Mouse (Mus musculus): ENCODE data around the gene Prpf6.

Gene Prpf6

GRCm38 (mm10) chr2:181592231-181593041 is 768 bp downstream of the Prpf6 start, which contains the start of gene Zfp512b:
Gene Zfp512b, minus strand, starts transcription at chr2:181592803.
- in situ Hi-C loops (cut with MboI; ENCODE audit: unreplicated experiment in 2 of 2), result loop anchor here (5.0 to 25.0 kb wide), 2 partner anchors 200 to 605 kb away; partner anchors contain the start of gene Col20a1 (in 2 of the 2)

GRCm38 (mm10) chr2:181593042-181593421 is 1.4 kb downstream of the Prpf6 start:
- in situ Hi-C loops (cut with MboI; ENCODE audit: unreplicated experiment in 2 of 2), result loop anchor here (5.0 to 25.0 kb wide), 2 partner anchors 201 to 606 kb away; partner anchors contain the start of gene Col20a1 (in 2 of the 2)

DNA sequence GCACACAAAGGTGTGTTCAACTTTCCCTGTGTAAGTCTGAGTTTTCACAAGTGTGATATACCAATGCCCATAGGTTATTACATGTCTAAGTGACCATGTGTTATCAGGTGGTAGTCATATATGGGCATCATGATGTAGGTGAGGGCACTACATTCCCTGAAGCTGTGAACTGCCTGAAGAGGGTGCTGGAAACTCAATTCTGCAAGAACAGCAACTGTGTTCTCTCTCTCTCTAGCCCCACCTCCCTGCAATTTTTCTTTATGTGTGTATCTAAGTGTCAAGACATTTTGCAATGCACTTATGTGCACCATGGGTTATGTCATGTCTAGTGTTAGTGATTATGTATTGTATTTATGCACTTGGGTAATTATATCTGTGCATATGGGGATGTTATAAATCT is 2.3 kb downstream of the Prpf6 start:
- in situ Hi-C loops (cut with MboI; ENCODE audit: unreplicated experiment in 2 of 2), result loop anchor here (5.0 to 25.0 kb wide), 2 partner anchors 202 to 607 kb away; partner anchors contain the start of gene Col20a1 (in 2 of the 2)

DNA sequence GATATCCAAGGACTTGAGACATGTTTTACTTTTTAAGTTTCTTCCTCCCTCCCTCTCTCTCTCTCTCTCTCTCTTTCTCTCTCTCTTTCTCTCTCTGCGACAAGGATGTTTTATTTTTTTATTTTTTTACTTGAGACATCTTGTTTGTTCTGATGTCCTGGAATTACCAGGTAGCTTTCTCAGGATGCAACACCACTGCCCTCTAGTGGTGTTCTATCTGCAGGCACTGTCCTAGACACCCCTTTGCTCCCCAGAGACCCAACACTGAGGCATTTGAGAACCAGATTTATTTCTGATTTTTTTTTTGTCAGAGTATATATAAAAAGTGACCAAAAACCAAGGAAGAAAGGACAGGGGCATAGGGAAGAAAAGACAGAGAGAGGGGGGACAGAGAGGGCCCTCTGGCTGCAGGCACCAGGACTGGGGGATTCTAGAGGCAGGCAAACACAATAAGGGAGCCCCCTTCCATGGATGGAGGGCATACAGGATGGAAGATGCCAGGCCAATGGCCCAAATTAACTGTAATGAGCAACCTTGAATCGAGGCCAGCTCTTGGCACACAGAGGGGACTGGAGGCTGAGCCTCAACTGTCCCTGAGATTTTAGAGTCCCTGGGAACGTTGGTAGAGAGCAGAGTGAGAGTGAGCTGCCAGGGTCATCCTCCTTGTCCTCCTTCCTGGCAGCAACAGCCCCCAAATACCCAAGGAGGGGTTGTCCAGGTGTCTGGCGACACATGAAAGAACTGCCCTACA is 3.5 kb downstream of the Prpf6 start:
- in situ Hi-C loops (cut with MboI; ENCODE audit: unreplicated experiment in 2 of 2), result loop anchor here (5.0 to 25.0 kb wide), 2 partner anchors 203 to 608 kb away; partner anchors contain the start of gene Col20a1 (in 2 of the 2)

DNA sequence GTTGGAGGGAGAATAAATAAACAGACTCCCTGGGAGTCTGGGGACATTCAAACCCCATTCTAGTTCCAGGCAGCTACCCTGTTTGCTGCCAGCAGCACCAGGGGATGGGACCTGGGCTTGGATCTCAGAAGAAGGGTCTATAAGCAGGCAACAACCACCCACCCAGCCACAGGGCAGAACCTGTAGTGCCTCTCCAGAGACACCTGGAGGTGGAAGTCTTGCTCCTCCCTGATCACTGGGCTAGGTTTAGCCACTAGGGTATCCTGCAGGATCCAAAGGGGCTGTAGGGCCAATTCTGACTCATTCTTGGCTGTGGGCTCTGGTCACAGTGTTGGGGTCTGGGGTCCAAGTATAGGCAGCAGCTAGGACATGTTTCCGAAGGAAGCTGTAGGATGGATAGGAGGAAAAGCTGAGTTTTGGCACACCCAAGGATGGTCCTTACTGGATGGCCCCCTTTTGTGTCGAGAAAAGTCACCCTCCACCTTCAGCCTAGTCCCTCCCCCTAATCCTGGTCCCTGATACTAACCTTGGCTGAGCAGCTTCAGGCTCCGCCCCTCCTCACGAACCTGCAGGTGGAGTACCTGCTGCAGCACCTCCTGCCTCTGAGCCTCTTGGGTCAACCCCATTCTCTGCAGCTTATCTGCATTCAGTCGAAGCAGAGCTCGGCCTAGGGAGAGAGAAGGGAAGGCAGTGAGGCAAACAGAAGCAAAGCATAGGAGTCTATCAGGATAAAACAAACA is 4.7 kb downstream of the Prpf6 start:
- in situ Hi-C loops (cut with MboI; ENCODE audit: unreplicated experiment in 2 of 2), result loop anchor here (25.0 kb wide), 1 partner anchor 609 kb away; the partner anchor contains the start of gene Col20a1 (in 2 of the 2)

- in situ Hi-C loops (cut with MboI; ENCODE audit: unreplicated experiment in 2 of 2), result loop anchor here (25.0 kb wide), 1 partner anchor 610 kb away; the partner anchor contains the start of gene Col20a1 (in 2 of the 2)
Measured at GRCm38 (mm10) chr2:181597378-181598061, 5.9 kb downstream of the Prpf6 start.

DNA sequence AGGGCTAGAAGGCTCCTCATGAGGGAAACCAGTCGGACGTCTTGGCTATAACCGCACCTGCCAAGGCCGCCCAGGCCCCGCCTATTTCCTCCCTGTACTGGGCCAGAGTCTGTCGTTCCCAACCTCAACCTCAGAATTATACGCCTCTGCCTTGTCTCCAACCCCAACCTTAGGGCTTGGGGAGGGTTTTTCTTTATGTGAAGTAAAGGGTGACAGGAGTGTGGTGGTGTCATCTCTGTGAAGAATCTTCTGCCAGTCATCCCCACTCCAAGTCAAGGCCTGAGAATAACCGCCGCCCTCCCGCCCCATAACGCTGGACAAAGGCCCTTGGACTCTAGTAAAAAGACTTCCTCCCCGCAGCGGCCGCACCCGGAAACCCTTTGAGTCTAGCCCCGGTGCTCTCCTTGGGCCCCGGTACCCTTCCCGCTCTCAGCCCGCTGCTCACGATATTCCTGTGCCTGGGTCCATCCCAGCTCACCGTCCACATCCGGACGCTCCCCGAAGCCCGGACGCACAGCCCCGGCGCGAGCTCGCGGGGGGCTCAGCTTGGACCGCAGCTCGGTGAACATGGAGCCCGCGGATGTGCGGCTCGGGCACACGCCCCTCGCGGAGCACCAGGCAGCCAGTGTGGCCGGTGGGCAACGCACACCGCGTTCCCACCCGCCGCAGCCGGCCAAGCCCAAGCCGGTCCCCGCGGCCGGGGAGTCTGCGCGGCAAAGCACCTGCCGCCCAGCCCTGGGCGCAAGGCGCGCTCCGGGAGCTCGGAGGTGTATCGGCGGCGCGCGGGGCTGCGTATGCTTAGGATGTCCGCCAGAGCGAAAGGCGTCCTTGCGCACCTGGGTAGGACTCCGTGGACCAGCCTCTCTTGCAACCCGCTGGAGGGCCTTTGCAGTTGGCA is 7.0 kb downstream of the Prpf6 start, which contains the start of gene Samd10:
Gene Samd10, minus strand, starts transcription at position 759 of the 898 bp plus-strand sequence.
- in situ Hi-C loops (cut with MboI; ENCODE audit: unreplicated experiment in 2 of 2), result loop anchor here (25.0 kb wide), 1 partner anchor 611 kb away; the partner anchor contains the start of gene Col20a1 (in 2 of the 2)

DNA sequence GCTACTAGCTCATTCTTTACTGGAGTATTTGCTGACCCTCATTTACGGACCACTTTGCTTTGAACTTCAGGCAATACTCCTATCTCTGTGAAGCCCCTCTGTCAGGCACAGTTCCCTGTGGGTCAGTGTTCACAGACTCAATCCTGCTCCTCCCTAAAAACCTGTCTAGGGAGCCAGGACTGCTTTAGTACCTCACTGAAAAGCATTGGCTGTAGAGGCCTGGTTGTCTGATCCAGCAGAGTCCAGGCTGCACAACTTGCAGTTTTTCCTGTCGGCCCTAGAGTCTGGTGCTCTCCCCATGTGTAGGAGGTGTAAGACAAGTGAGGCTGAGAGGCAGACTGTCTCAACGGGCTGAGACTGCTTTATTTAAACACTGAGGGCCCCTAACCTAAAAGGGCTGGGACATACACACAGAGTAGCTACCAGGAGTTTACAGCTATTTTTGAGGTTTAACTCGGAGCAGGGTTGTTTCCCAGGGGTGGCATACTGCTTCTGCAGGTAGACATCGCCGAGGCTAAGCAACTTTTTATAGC is 8.6 kb downstream of the Prpf6 start:
- in situ Hi-C loops (cut with MboI; ENCODE audit: unreplicated experiment in 2 of 2), result no loop called here

GRCm38 (mm10) chr2:181600828-181601750 is 9.4 kb downstream of the Prpf6 start:
- in situ Hi-C loops (cut with MboI; ENCODE audit: unreplicated experiment in 2 of 2), result no loop called here

DNA sequence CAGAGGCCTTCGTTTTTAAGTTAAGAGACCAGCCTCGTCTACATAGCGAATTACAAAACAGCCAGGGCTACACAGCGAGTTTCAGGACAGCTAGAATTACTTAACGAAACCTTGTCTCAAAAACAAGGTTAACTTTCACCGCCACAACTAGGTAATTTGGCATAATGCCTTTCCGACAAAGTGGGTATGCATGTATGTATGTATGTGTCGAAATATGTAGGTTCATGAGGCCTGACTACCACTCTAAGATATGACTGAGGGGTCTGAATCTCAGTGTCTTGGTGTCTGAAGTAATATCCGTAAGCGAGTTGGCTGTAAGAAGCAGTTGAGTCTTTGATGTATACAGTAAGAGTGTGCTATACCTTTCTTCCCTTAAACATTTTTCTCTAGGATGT is 10.1 kb downstream of the Prpf6 start:
- in situ Hi-C loops (cut with MboI; ENCODE audit: unreplicated experiment in 2 of 2), result no loop called here

DNA sequence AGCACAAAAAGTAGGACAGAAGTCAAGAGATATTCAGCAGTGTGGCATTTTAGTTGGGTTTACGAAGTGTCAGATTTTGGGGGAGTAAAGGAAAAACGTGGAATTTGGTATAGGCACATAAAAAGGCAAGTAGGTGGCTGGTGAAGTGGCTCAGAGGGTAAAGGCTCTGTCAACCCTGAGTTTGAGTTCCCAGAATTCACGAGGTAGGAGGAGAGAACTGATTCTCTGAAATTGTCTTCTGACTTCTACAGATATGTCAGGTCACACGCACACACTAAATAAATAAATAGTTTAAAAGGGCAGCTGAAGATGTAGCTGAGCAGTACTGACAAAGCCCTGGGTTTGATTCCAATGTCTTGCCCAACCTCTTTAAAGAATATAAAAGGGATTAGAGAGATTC is 10.7 kb downstream of the Prpf6 start:
- in situ Hi-C loops (cut with MboI; ENCODE audit: unreplicated experiment in 2 of 2), result no loop called here

DNA sequence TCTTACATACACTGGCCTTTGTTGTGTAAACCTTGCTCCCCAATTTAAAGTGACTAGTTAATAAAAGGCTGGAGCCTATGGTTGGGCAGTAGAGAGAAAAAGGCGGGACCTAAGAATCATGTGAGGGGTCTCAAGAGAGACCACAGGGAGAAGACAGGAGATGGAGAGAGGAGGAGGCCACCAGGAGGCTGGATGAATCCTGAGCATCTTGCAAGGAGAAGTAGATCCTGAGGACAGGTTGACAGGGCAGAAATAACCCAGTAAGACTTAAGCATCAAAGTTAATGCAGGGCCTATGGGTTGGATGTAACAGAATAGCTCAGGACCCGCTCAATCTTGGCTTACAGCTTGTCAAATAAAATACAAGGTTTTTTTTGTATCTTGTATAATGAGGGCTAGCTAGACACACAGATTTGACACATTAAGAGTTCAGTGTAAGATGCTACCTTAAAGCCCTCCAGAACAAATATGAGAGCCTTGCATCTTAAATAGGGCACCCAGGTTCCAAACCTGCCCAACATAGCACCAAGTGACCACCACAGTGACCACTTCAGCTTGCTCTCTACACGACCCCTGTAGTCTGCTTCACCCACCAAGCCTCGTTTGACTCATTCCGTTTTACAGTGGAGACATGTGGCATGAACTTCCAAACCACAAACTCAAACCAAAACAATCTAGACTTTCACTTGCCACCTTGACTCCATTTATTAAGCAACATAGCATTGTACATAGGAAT is 27.3 kb downstream of the Prpf6 start:
- in situ Hi-C loops (cut with MboI; ENCODE audit: unreplicated experiment in 2 of 2), result no loop called here

- in situ Hi-C loops (cut with MboI; ENCODE audit: unreplicated experiment in 2 of 2), result no loop called here
Measured at GRCm38 (mm10) chr2:181623401-181623800, 31.7 kb downstream of the Prpf6 start.

- in situ Hi-C loops (cut with MboI; ENCODE audit: unreplicated experiment in 2 of 2), result no loop called here
Measured at GRCm38 (mm10) chr2:181628471-181628870, 36.8 kb downstream of the Prpf6 start.

DNA sequence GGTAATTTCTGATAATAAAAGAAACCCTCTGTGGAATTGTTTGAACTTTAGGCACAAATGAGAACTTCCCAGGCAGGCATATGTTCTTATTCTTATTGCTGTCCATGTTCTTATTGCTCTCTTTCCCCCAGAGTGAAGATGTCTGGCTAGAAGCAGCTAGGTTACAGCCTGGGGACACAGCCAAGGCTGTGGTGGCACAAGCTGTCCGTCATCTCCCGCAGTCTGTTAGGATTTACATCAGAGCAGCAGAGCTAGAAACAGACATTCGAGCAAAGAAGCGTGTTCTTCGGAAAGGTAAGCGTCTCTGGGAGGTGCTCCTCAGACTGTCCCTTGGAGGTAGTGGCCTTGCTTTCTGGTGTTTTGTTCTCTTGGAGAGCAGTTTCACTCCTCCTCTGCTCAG is 41.0 kb downstream of the Prpf6 start:
- in situ Hi-C loops (cut with MboI; ENCODE audit: unreplicated experiment in 2 of 2), result no loop called here

GRCm38 (mm10) chr2:181635865-181636264 is 44.2 kb downstream of the Prpf6 start:
- in situ Hi-C loops (cut with MboI; ENCODE audit: unreplicated experiment in 2 of 2), result no loop called here

DNA sequence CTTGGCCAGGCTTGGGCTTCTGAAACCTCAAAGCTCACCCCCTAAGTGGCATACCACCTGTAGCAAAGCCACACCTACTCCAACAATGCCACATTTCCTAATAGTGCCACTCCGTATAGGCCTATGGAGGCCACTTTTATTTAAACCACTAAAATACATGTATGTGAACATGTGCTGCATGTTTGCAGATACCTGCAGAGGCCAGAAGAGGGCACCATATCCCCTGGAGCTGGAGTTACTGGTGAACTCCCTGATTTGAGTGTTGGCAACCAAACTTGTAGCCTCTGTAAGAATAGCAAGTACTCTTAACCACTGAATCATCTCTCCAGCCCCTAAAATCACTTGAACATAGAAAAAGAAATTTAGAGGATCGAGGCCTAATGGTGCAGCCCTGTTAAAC is 52.7 kb downstream of the Prpf6 start:
- in situ Hi-C loops (cut with MboI; ENCODE audit: unreplicated experiment in 2 of 2), result loop anchor here (5.0 kb wide), 2 partner anchors 33 to 63 kb away; no protein-coding TSS in a partner anchor

All from v-Abl transformed pro-B cells (cell line).